Mouse (Mus musculus): ENCODE measurements at regions not wholly inside any gene's neighbourhood (a gene's known extent, or its start where the extent isn't known, plus 50 kb on each side); places are given as distances from the start of the nearest gene placed in this dataset.

DNA sequence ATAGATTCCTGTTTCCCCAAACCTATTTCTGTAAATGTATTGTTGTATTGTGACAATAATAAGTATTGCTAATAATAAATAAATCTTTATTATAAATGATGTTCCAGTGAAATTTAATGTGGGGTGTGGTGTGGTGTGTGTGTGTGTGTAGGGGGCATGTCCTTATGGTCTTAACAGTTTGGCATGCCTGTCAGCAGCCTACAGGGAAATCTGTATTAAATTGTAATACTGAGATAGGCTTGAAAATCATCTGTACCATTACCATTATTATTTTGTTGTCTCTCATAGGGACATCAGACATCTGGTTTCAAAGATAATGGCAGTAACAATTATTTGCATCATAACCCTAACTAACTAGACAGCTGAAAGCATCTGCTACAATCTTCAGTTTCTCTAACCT lies 1253.0 kb downstream of the Pla2g4a start:
- Histone ChIP-seq H3K4me3 (replicated peaks; ENCODE audit: low read depth, low read length) (no peak overlapping the region), H3K27me3 (ENCODE audit: insufficient read depth, low read length) (no peaks in the 10 kb centered on the region), H3K4me2 (ENCODE audit: low read length) (no peak overlapping the region), H3K9me3 (replicated peaks; ENCODE audit: low read length) (no peaks in the 10 kb centered on the region), H3K9ac (ENCODE audit: low read depth, low read length) (no peak overlapping the region), H3K27ac (no peak overlapping the region), H3K4me1 (replicated peaks; ENCODE audit: insufficient read depth, low read length) (no peaks in the 10 kb centered on the region), H3K36me3 (ENCODE audit: insufficient read depth, low read length) (no peaks in the 10 kb centered on the region)
- no peak for DNase-seq (ENCODE audit: low spot score)
- TF ChIP-seq CTCF (IDR thresholded peaks at IDR 0.05; ENCODE audit: low read depth), result no peak
- no peak for ATAC-seq (replicated peaks; ENCODE audit: low FRiP score, low read depth)

- no peak for TF ChIP-seq CTCF (IDR thresholded peaks at IDR 0.05; ENCODE audit: low read depth)
- Histone ChIP-seq H3K27me3 (ENCODE audit: insufficient read depth, low read length) (no peaks in the 10 kb centered on the region), H3K36me3 (ENCODE audit: insufficient read depth, low read length) (no peaks in the 10 kb centered on the region), H3K4me1 (replicated peaks; ENCODE audit: insufficient read depth, low read length) (no peaks in the 10 kb centered on the region), H3K4me2 (ENCODE audit: low read length) (no peak overlapping the region), H3K9ac (ENCODE audit: low read depth, low read length) (no peak overlapping the region), H3K27ac (no peak overlapping the region), H3K4me3 (replicated peaks; ENCODE audit: low read depth, low read length) (no peak overlapping the region), H3K9me3 (replicated peaks; ENCODE audit: low read length) (no peaks in the 10 kb centered on the region)
- DNase-seq (ENCODE audit: low spot score) (no peak), ATAC-seq (replicated peaks; ENCODE audit: low FRiP score, low read depth) (no peak)
These were observed 1253.4 kb downstream of the Pla2g4a start for GRCm38 (mm10) chr1:148707657-148708056.

DNA sequence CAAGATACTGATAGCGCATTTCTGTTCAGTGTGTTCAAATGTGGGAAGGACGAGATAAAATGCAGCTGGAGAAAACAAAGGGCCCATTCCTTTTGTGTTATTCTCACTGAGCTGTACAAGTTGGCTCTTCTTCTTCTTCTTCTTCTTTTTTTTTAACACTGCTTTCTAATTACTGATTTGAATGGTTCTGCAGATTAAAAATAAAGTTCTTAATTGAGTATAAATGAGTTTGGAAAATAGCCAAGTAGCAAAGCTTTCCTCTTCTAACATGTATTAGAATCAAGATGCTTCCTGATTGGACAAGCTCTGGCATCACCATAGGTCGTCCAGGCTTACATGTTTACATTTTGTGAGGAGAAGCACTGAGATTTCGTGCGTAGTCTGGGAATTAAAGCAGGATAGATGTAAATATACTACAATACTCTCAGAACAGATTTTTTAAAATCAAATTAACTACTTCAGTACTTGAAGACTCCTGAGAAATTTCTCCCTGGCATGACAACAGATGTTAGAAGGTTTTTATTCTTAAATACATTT lies 1254.8 kb downstream of the Pla2g4a start:
- Histone ChIP-seq H3K27me3 (ENCODE audit: insufficient read depth, low read length) (no peaks in the 10 kb centered on the region), H3K27ac (no peak overlapping the region), H3K4me3 (replicated peaks; ENCODE audit: low read depth, low read length) (no peak overlapping the region), H3K9me3 (replicated peaks; ENCODE audit: low read length) (no peaks in the 10 kb centered on the region), H3K4me1 (replicated peaks; ENCODE audit: insufficient read depth, low read length) (no peaks in the 10 kb centered on the region), H3K9ac (ENCODE audit: low read depth, low read length) (no peak overlapping the region), H3K4me2 (ENCODE audit: low read length) (no peak overlapping the region), H3K36me3 (ENCODE audit: insufficient read depth, low read length) (no peaks in the 10 kb centered on the region)
- ATAC-seq (replicated peaks; ENCODE audit: low FRiP score, low read depth), result no peak
- 71% methylated on average over 5 of the region's 5 CpGs for WGBS
- DNase-seq (ENCODE audit: low spot score), result no peak
- TF ChIP-seq CTCF (IDR thresholded peaks at IDR 0.05; ENCODE audit: low read depth), result no peak

DNA sequence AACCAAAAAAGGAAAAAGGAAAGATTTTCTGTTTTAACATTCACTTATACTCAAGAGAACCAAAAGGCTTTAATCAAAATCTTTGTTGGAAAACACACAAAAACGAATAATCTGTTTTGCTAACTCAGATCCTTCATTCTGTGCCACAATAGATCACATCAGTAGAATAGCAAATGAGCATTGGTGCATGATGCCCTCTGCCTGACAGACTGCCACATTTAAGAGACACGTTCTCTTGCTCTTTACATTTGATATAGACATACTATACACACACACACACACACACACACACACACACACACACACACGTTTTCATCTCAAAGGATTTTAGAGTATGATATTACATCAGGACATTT lies 1260.5 kb downstream of the Pla2g4a start:
- ATAC-seq (replicated peaks; ENCODE audit: low FRiP score, low read depth), result no peak

GRCm38 (mm10) chr1:148699854-148700598 lies 1261.1 kb downstream of the Pla2g4a start:
- WGBS, result 60% methylated on average over 2 of the region's 2 CpGs
- Histone ChIP-seq H3K4me3 (replicated peaks; ENCODE audit: low read depth, low read length) (no peak overlapping the region), H3K4me1 (replicated peaks; ENCODE audit: insufficient read depth, low read length) (no peaks in the 10 kb centered on the region), H3K9ac (ENCODE audit: low read depth, low read length) (no peak overlapping the region), H3K27me3 (ENCODE audit: insufficient read depth, low read length) (no peaks in the 10 kb centered on the region), H3K4me2 (ENCODE audit: low read length) (no peak overlapping the region), H3K36me3 (ENCODE audit: insufficient read depth, low read length) (no peaks in the 10 kb centered on the region), H3K27ac (no peak overlapping the region), H3K9me3 (replicated peaks; ENCODE audit: low read length) (no peaks in the 10 kb centered on the region)
- ATAC-seq (replicated peaks; ENCODE audit: low FRiP score, low read depth) (no peak), DNase-seq (ENCODE audit: low spot score) (no peak)
- TF ChIP-seq CTCF (IDR thresholded peaks at IDR 0.05; ENCODE audit: low read depth), result no peak

More for the DNA sequence above, 1260.5 kb downstream of the Pla2g4a start:
- no peak overlapping the region for H3K27ac ChIP-seq
- no peaks in the 10 kb centered on the region for H3K4me1 ChIP-seq (replicated peaks; ENCODE audit: insufficient read depth, low read length)
- H3K4me2 ChIP-seq (ENCODE audit: low read length), result no peak overlapping the region
- no peak for TF ChIP-seq CTCF (IDR thresholded peaks at IDR 0.05; ENCODE audit: low read depth)
- WGBS, result 61% methylated on average over 3 of the region's 3 CpGs
- DNase-seq (ENCODE audit: low spot score), result no peak
- H3K9ac ChIP-seq (ENCODE audit: low read depth, low read length), result no peak overlapping the region
- no peaks in the 10 kb centered on the region for H3K27me3 ChIP-seq (ENCODE audit: insufficient read depth, low read length)
- H3K4me3 ChIP-seq (replicated peaks; ENCODE audit: low read depth, low read length), result no peak overlapping the region
- no peaks in the 10 kb centered on the region for H3K9me3 ChIP-seq (replicated peaks; ENCODE audit: low read length)
- H3K36me3 ChIP-seq (ENCODE audit: insufficient read depth, low read length), result no peaks in the 10 kb centered on the region

- DNase-seq (ENCODE audit: low spot score), result no peak
- no peak overlapping the region for H3K27ac ChIP-seq
- no peak for ATAC-seq (replicated peaks; ENCODE audit: low FRiP score, low read depth)
- H3K9ac ChIP-seq (ENCODE audit: low read depth, low read length), result no peak overlapping the region
- 78% methylated on average over 2 of the region's 2 CpGs for WGBS
- no peaks in the 10 kb centered on the region for H3K9me3 ChIP-seq (replicated peaks; ENCODE audit: low read length)
- no peaks in the 10 kb centered on the region for H3K4me1 ChIP-seq (replicated peaks; ENCODE audit: insufficient read depth, low read length)
- no peak for TF ChIP-seq CTCF (IDR thresholded peaks at IDR 0.05; ENCODE audit: low read depth)
- H3K27me3 ChIP-seq (ENCODE audit: insufficient read depth, low read length), result no peaks in the 10 kb centered on the region
- no peak overlapping the region for H3K4me3 ChIP-seq (replicated peaks; ENCODE audit: low read depth, low read length)
- no peaks in the 10 kb centered on the region for H3K36me3 ChIP-seq (ENCODE audit: insufficient read depth, low read length)
- no peak overlapping the region for H3K4me2 ChIP-seq (ENCODE audit: low read length)
These were observed 1271.0 kb downstream of the Pla2g4a start for GRCm38 (mm10) chr1:148690085-148690484.

DNA sequence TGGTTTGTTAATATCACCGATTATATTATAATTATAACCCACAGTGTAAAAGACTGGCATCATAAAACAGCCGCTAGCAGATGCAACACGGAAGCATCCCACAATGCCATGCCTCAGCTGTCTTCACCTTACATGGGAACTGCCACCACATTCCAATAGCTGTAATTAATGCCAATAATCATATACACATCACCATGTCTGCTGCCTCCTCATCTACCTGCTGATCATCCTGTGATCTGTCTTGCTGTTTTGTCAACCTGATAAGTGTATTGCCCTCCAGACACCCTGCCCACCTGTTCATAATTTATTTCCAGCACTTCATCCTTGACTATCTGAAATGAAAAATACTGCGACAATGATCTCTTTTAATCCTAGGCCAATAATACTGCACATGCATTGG lies 1271.5 kb downstream of the Pla2g4a start:
- 87% methylated on average over 4 of the region's 4 CpGs for WGBS
- no peak overlapping the region for H3K4me2 ChIP-seq (ENCODE audit: low read length)
- no peaks in the 10 kb centered on the region for H3K9me3 ChIP-seq (replicated peaks; ENCODE audit: low read length)
- H3K4me1 ChIP-seq (replicated peaks; ENCODE audit: insufficient read depth, low read length), result no peaks in the 10 kb centered on the region
- H3K36me3 ChIP-seq (ENCODE audit: insufficient read depth, low read length), result no peaks in the 10 kb centered on the region
- no peak overlapping the region for H3K4me3 ChIP-seq (replicated peaks; ENCODE audit: low read depth, low read length)
- no peak overlapping the region for H3K27ac ChIP-seq
- no peak for DNase-seq (ENCODE audit: low spot score)
- ATAC-seq (replicated peaks; ENCODE audit: low FRiP score, low read depth), result no peak
- no peak for TF ChIP-seq CTCF (IDR thresholded peaks at IDR 0.05; ENCODE audit: low read depth)
- H3K9ac ChIP-seq (ENCODE audit: low read depth, low read length), result no peak overlapping the region
- no peaks in the 10 kb centered on the region for H3K27me3 ChIP-seq (ENCODE audit: insufficient read depth, low read length)

All from kidney, postnatal 0 days (tissue).